Mouse (Mus musculus) lung, embryonic 15.5 days (tissue): ENCODE data around the gene Kcnmb1. TPM values are rescaled to one million over a fixed set of nuclear protein-coding genes. Genes with fewer than 3 reads are reported as not detected.

ENCODE experiments used
- ATAC-seq: fragments of 200-750 bp; cut with Nextera tagmentation; 2 replicates; pipeline ENCODE4 v1.8.0; 2017; ENCODE audit warnings: moderate number of reproducible peaks, borderline replicate concordance; ENCODE audit not compliant: low FRiP score, low TSS enrichment; ENCODE audit errors: extremely low read depth
- H3K27ac ChIP-seq: fragments of 300-500 bp; sonication (generic); 2 replicates; pipeline ENCODE4 v1.5.1; 2015; ENCODE audit warnings: moderate library complexity, mild to moderate bottlenecking, inconsistent platforms
- H3K27me3 ChIP-seq: fragments of 300-500 bp; sonication (generic); 2 replicates; pipeline ENCODE4 v1.6.1; 2015; ENCODE audit warnings: inconsistent platforms
- H3K36me3 ChIP-seq: fragments of 300-500 bp; sonication (generic); 2 replicates; pipeline ENCODE4 v1.6.1; 2015; ENCODE audit warnings: inconsistent platforms
- H3K4me1 ChIP-seq: fragments of 300-500 bp; sonication (generic); 2 replicates; pipeline ENCODE4 v1.6.1; 2015; ENCODE audit warnings: inconsistent platforms
- H3K4me2 ChIP-seq: fragments of 300-500 bp; sonication (generic); 2 replicates; pipeline ENCODE4 v1.6.1; 2015; ENCODE audit warnings: inconsistent platforms, mild to moderate bottlenecking, moderate library complexity
- H3K4me3 ChIP-seq: fragments of 300-500 bp; sonication (generic); 2 replicates; pipeline ENCODE4 v1.5.1; 2015; ENCODE audit warnings: mild to moderate bottlenecking, inconsistent platforms
- H3K9ac ChIP-seq: fragments of 300-500 bp; sonication (generic); 2 replicates; pipeline ENCODE4 v1.6.1; 2015; ENCODE audit warnings: inconsistent platforms
- H3K9me3 ChIP-seq: fragments of 300-500 bp; sonication (generic); 2 replicates; pipeline ENCODE4 v1.6.1; 2016; ENCODE audit warnings: inconsistent platforms
- WGBS: fragments of 180-500 bp; shearing (Covaris S2); methylation state at CpG from one replicate; pipeline ENCODE4 v1.1.7; 2015; 5-methylcytosine and 5-hydroxymethylcytosine counted together
- polyA plus RNA-seq: library from polyadenylated mRNA; unstranded; fragments of >200 nt; fragmentation: Nextera tagmentation; extraction: Ambion mirVana; gene quantifications from 2 replicates; pipeline ENCODE4 v1.2.1, GENCODE M21; 2015

Kcnmb1 gene
- polyA plus RNA-seq, 1 experiment from 2014 or later, result 1.5 TPM

DNA sequence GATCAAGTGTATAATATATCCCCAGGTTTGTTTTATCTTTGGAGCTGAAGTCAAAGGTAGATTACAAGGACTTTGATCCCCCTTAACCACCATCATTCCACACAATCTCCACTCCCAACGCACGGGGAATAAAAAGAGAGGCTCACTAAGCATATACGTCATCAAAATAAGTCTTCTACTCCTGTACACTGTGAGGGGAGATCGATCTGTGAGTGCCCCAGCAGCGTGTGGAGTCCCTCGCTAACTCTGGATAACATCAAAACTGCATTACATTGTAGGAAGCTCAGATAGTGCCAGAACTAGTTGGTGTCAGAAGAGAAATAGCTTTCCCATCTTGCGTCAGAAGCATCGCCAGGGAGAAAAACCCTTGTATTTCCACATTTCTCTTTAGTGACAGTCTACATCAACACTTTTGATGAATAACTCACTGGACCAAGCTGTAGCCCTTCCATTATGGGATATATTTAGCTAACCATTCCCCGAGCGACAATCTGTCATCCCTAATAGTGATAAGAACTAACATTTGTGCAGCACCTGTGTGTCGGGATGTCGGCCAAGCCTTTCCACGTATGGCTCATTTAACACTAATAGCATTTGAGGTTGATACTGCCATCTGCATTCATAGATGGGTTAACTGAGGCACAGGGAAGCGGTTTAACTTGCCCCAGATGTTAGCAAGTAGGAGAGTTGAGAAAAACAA, 11.7 kb downstream of the Kcnmb1 start:
- Histone ChIP-seq H3K9ac (no peak overlapping the region), H3K36me3 (no peaks in the 10 kb centered on the region), H3K27me3 (0 out of 2 replicates have a peak, but pooled peaks cover 3% of the 10 kb centered on the region), H3K4me1 (no peaks in the 10 kb centered on the region), H3K9me3 (no peaks in the 10 kb centered on the region), H3K4me2 (no peak overlapping the region), H3K27ac (no peak overlapping the region), H3K4me3 (no peak overlapping the region)
- no peak for ATAC-seq
- 46% methylated on average over 14 of the region's 14 CpGs for WGBS

GRCm38 (mm10) chr11:33975121-33975520, 12.3 kb downstream of the Kcnmb1 start:
- Histone ChIP-seq H3K27ac (no peak overlapping the region), H3K27me3 (0 out of 2 replicates have a peak, but pooled peaks cover 3% of the 10 kb centered on the region), H3K4me1 (no peaks in the 10 kb centered on the region), H3K9ac (no peak overlapping the region), H3K4me3 (no peak overlapping the region), H3K9me3 (no peaks in the 10 kb centered on the region), H3K36me3 (no peaks in the 10 kb centered on the region), H3K4me2 (no peak overlapping the region)
- ATAC-seq, result no peak
- 68% methylated on average over 2 of the region's 2 CpGs for WGBS

DNA sequence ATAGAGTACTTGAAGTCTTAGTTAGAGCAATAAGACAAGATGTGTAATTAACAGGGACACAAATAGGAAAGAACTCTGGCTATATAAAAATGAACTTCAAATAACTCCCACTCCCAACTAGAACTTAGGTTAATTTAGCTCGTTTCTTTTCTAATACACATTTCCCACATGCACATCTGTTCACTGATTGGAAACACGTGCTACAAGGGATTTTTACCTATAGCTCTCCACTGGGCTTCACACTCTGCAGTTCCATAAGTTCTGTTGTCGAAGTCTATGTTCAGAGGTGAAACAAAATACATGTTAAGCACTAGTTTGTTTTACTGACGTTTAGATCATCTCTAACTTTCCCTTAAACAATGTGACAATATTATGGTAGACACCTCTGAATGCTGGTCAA, 17.3 kb downstream of the Kcnmb1 start:
- no peak for ATAC-seq
- Histone ChIP-seq H3K36me3 (no peaks in the 10 kb centered on the region), H3K9me3 (no peaks in the 10 kb centered on the region), H3K27ac (no peak overlapping the region), H3K4me1 (no peaks in the 10 kb centered on the region), H3K27me3 (0 out of 2 replicates have a peak, but pooled peaks cover 3% of the 10 kb centered on the region), H3K4me2 (no peak overlapping the region), H3K9ac (no peak overlapping the region), H3K4me3 (no peak overlapping the region)
- WGBS, result 65% methylated on average over 4 of the region's 4 CpGs

DNA sequence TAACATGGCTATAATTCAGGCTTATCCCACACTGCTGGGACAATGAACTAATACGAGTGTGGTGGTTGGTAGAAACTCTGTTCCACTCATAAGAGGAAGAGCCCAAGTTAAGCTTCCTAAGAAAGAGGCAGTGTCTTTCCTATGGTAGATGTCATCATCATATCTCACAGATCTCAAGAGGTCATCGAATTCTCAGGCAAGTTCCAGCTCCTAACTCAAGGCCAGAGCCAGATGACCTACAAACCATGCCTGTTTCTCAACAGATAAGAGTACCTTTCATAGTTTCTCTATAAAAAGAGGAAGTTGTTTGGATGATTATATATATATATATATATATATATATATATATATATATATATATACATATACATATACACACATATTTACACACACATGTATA, 23.7 kb downstream of the Kcnmb1 start:
- Histone ChIP-seq H3K9me3 (no peaks in the 10 kb centered on the region), H3K4me1 (0 out of 2 replicates have a peak, but pooled peaks cover 4% of the 10 kb centered on the region), H3K9ac (no peak overlapping the region), H3K4me3 (no peak overlapping the region), H3K4me2 (no peak overlapping the region), H3K27ac (no peak overlapping the region), H3K36me3 (no peaks in the 10 kb centered on the region), H3K27me3 (no peaks in the 10 kb centered on the region)
- 80% methylated on average over 2 of the region's 2 CpGs for WGBS
- no peak for ATAC-seq

DNA sequence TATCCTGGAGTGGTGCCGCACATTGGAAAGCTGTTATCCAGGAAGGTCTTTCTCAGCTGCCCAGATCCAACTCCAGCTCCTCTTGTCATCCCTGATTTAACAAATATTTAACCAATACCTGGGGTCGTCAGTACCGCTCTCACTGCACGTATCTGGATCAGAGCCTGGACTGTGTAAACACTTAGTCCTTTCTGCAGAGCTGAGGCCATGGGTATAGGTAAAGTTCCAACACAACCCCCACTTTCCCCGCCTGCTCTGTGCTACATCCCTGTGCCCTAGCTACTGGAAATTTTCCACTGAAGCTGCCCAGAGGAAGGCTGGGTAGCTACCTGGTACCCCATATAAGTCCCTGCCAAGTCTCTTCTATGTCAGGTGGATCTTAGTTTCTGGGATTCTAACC, 27.2 kb downstream of the Kcnmb1 start:
- Histone ChIP-seq H3K27me3 (peaks cover 3% of the 10 kb centered on the region; the same call in 1 of the 2 replicates), H3K4me2 (no peak overlapping the region), H3K4me1 (0 out of 2 replicates have a peak, but pooled peaks cover 4% of the 10 kb centered on the region), H3K4me3 (no peak overlapping the region), H3K9ac (no peak overlapping the region), H3K36me3 (no peaks in the 10 kb centered on the region), H3K27ac (no peak overlapping the region), H3K9me3 (no peaks in the 10 kb centered on the region)
- ATAC-seq, result peak; percentile 56; the same call in 1 of the 2 replicates
- 42% methylated on average over 5 of the region's 5 CpGs for WGBS

DNA sequence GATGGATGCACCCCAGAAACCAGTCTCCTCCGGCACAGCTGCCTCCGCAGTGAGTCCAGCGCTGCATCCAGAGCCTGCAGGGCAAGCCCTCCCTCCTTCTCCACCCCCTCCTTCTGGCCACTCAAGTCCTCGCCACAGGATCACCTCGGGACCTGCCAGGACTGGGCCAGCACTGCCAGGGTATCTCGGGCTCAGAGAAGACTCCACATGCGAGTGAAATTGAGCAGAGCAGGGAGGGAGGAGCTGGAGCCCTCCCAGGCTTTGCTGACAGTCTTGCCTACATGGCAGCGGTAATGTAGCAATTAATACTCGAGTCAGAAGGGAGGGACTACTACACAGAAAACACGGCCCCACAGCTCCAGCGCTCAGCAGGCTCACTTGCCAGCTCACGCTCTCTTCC, 30.1 kb downstream of the Kcnmb1 start, which contains the start of gene Kcnip1:
Kcnip1 (minus strand) TSS at position 215 of the 400 bp plus-strand sequence.
- peaks cover 3% of the 10 kb centered on the region; the same call in 1 of the 2 replicates for H3K27me3 ChIP-seq
- H3K27ac ChIP-seq, result no peak within 1 kb of the TSS
- H3K36me3 ChIP-seq, result no peaks in the 10 kb centered on the region
- no peaks in the 10 kb centered on the region for H3K9me3 ChIP-seq
- WGBS, result 16% methylated on average over 12 of the region's 12 CpGs
- peak within 1 kb of the TSS; percentile 18; the same call in 1 of the 2 replicates for H3K4me2 ChIP-seq
- H3K4me1 ChIP-seq, result 0 out of 2 replicates have a peak, but pooled peaks cover 4% of the 10 kb centered on the region
- no peak within 1 kb of the TSS for H3K4me3 ChIP-seq
- H3K9ac ChIP-seq, result no peak within 1 kb of the TSS
- ATAC-seq, result no peak

GRCm38 (mm10) chr11:33993496-33993895, 30.7 kb downstream of the Kcnmb1 start:
- WGBS, result 58% methylated on average over 5 of the region's 5 CpGs

GRCm38 (mm10) chr11:33998244-33998643, 35.4 kb downstream of the Kcnmb1 start:
- Histone ChIP-seq H3K4me2 (no peak overlapping the region), H3K4me3 (no peak overlapping the region), H3K9ac (no peak overlapping the region), H3K27ac (no peak overlapping the region), H3K4me1 (no peaks in the 10 kb centered on the region), H3K36me3 (no peaks in the 10 kb centered on the region), H3K27me3 (peaks cover 2% of the 10 kb centered on the region; the same call in 1 of the 2 replicates), H3K9me3 (no peaks in the 10 kb centered on the region)
- ATAC-seq, result no peak
- WGBS, result 63% methylated on average over 10 of the region's 10 CpGs

More at GRCm38 (mm10) chr11:33993496-33993895, 30.7 kb downstream of the Kcnmb1 start:
- no peak for ATAC-seq
- Histone ChIP-seq H3K9me3 (no peaks in the 10 kb centered on the region), H3K27me3 (peaks cover 3% of the 10 kb centered on the region; the same call in 1 of the 2 replicates), H3K4me1 (0 out of 2 replicates have a peak, but pooled peaks cover 4% of the 10 kb centered on the region), H3K36me3 (no peaks in the 10 kb centered on the region), H3K4me2 (no peak overlapping the region), H3K4me3 (no peak overlapping the region), H3K27ac (no peak overlapping the region), H3K9ac (no peak overlapping the region)

- H3K4me1 ChIP-seq, result no peaks in the 10 kb centered on the region
- no peak overlapping the region for H3K9ac ChIP-seq
- no peak for ATAC-seq
- H3K36me3 ChIP-seq, result no peaks in the 10 kb centered on the region
- no peak overlapping the region for H3K4me2 ChIP-seq
- H3K27ac ChIP-seq, result no peak overlapping the region
- WGBS, result 79% methylated on average over 3 of the region's 3 CpGs
- no peaks in the 10 kb centered on the region for H3K9me3 ChIP-seq
- H3K27me3 ChIP-seq, result no peaks in the 10 kb centered on the region
- H3K4me3 ChIP-seq, result no peak overlapping the region
Observed at GRCm38 (mm10) chr11:34000416-34000815, 37.6 kb downstream of the Kcnmb1 start.

- no peak overlapping the region for H3K4me2 ChIP-seq
- no peak overlapping the region for H3K9ac ChIP-seq
- ATAC-seq, result no peak
- H3K36me3 ChIP-seq, result no peaks in the 10 kb centered on the region
- WGBS, result 4% methylated on average over 5 of the region's 5 CpGs
- no peak overlapping the region for H3K4me3 ChIP-seq
- H3K4me1 ChIP-seq, result no peaks in the 10 kb centered on the region
- no peaks in the 10 kb centered on the region for H3K9me3 ChIP-seq
- H3K27ac ChIP-seq, result no peak overlapping the region
- no peaks in the 10 kb centered on the region for H3K27me3 ChIP-seq
Observed at GRCm38 (mm10) chr11:34001938-34002592, 39.3 kb downstream of the Kcnmb1 start.

DNA sequence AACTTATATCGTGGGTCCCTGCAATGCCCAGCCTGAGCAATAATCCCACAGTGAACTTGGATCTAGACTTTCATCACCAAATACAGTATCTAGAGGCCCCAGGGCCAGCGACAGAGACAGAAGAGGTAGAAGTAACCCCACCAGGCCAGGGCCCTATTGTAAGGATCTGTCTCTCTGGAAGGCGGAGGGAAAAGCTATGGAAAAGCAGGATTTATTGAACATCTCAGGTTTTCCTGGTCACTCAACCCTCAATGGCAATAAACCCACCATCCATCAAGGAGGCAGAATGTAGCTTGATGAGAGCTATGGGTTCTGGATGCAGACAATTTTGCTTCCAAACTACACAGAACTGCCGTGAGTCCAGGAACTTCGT, 39.8 kb downstream of the Kcnmb1 start:
- Histone ChIP-seq H3K4me2 (no peak overlapping the region), H3K9me3 (no peaks in the 10 kb centered on the region), H3K36me3 (no peaks in the 10 kb centered on the region), H3K9ac (no peak overlapping the region), H3K27me3 (no peaks in the 10 kb centered on the region), H3K27ac (no peak overlapping the region), H3K4me3 (no peak overlapping the region), H3K4me1 (no peaks in the 10 kb centered on the region)
- ATAC-seq, result no peak
- WGBS, result 71% methylated on average over 5 of the region's 5 CpGs

- Histone ChIP-seq H3K4me2 (no peak overlapping the region), H3K9ac (no peak overlapping the region), H3K27me3 (no peaks in the 10 kb centered on the region), H3K36me3 (no peaks in the 10 kb centered on the region), H3K4me3 (no peak overlapping the region), H3K9me3 (no peaks in the 10 kb centered on the region), H3K27ac (no peak overlapping the region), H3K4me1 (peaks cover 5% of the 10 kb centered on the region; the same call in 1 of the 2 replicates)
- ATAC-seq, result no peak
- 65% methylated on average over 2 of the region's 2 CpGs for WGBS
Observed at GRCm38 (mm10) chr11:34007616-34008015, 44.8 kb downstream of the Kcnmb1 start.
